Mouse (Mus musculus): ENCODE results near the gene Epsti1.
A peak's percentile ranks its signal among the peaks of the same experiment; 100 is the strongest.
"Not testable (repeated sequence)": the region's sequence is repeated elsewhere in the genome, so short reads cannot be mapped to it uniquely, and the experiment has no call there.

The Epsti1 gene

GRCm38 (mm10) chr14:77904171-77904762, at the start of gene Epsti1:
Gene Epsti1, plus strand, starts transcription at chr14:77904239.
- no peak for DNase-seq (ENCODE audit: low spot score)

DNA sequence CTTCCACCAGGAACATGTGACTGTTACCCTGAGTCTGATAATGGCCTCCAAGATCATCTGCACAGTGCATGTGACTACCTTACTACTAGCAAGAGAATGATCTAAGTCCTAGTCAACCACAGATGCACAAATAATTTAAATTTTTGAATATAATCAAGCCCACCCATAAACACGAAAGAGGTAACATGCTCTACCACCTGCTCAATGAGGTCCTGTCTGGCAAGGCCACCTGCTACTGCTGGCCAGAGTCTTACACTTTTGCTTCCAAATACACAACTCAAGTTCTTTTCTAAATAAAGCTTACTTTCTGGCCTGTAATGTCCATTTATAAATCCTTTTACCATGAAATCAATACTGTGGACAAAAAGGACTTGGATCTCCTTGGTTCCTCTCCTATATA, 44.1 kb upstream of the Epsti1 start:
- DNase-seq (ENCODE audit: low spot score) = no peak

- DNase-seq (ENCODE audit: low spot score) = no peak
Measured at GRCm38 (mm10) chr14:77860841-77861560, 43.0 kb upstream of the Epsti1 start.

GRCm38 (mm10) chr14:77864051-77864450, 40.0 kb upstream of the Epsti1 start:
- DNase-seq (ENCODE audit: low spot score) = no peak

- DNase-seq (ENCODE audit: low spot score) = no peak
Measured at GRCm38 (mm10) chr14:77864510-77864909, 39.5 kb upstream of the Epsti1 start.

GRCm38 (mm10) chr14:77867601-77868000, 36.4 kb upstream of the Epsti1 start:
- no peak for DNase-seq (ENCODE audit: low spot score)

DNA sequence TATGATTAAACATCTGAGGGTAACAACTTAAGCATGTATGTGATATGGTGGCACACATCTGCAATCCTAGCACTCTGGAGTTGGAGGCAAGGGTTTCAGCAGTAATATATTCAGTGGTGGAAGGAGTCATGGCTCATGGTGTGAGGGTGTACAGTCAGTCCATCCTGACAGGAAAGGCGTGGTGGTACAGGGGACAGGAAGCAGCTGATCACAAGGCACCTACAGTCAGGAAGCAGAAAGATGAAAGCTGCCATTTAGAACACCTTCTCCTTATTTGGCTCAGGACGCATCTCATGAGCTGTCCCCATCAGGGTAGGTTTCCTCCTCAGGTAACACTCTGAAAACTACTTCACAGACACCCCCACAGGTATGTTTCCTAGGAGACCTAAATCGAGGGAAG, 33.1 kb upstream of the Epsti1 start:
- DNase-seq (ENCODE audit: low spot score) = no peak

- DNase-seq (ENCODE audit: low spot score) = no peak
Measured at GRCm38 (mm10) chr14:77871380-77871975, 32.6 kb upstream of the Epsti1 start.

DNA sequence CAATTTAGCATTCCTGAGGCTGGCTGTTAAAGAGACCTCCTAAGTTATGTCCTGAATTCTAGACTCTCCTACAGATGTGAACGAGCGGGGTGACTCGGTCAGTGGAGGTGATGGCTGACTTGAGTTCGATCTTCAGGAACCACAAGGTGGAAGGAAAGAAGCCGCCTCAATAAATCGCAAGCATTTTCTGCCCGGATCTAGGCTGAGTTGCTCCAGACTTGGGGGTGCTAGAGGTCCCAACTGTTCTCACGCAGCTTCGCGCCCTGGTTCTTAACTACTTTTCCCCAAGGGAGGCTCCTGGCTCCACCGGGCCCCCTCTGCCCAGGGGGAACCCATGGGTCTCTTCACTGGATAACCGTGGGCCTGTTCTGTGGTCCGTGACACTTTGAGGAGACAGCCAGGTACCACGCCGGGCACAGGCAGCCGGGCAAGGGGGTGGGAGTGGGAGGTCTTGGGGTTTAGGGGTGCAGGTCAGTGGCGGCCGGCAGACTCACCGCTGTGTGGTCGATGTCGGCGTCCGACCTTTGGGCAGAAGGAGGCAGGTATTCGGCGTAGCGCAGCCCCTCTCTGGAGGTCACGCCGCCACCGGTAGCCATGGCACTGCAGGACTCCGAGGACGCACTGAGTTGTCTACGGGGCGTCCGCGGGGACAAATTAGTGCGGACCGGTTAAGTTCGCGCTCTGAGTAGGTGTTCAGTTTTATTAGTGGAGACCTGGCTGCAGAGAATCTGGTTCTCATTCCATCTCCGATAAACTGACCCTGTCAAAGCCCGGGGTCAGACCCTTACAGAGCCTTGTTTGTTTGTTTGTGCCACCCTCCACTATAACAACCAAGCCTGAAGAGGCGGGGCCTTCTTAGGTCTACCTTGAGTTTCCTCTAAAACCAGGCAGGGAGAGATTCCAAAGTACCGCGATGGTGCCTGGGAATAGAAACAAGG, 29.5 kb upstream of the Epsti1 start, which contains the start of gene Dnajc15:
TSS of gene Dnajc15 (minus strand) at position 822 of the 938 bp plus-strand sequence.
- DNase-seq (ENCODE audit: low spot score) = peak; percentile 69

GRCm38 (mm10) chr14:77876199-77876598, 27.8 kb upstream of the Epsti1 start:
- DNase-seq (ENCODE audit: low spot score) = no peak

DNA sequence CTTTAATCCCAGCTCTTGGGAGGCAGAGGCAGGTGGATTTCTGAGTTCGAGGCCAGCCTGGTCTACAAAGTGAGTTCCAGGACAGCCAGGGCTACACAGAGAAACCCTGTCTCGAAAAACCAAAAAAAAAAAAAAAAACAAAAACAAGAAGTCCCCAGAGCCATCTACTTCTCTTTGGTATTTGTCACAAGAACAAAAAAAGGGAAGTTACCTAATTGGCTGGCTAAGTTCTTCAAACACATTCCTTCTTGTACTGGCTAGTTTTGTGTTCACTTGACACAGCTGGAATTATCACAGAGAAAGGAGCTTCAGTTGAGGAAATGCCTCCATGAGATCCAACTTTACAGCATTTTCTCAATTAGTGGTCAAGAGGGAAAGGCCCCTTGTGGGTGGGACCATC, 26.2 kb upstream of the Epsti1 start:
- not testable (repeated sequence) for DNase-seq (ENCODE audit: low spot score)

- no peak for DNase-seq (ENCODE audit: low spot score)
Measured at GRCm38 (mm10) chr14:77881998-77882397, 22.0 kb upstream of the Epsti1 start.

GRCm38 (mm10) chr14:77882669-77883068, 21.4 kb upstream of the Epsti1 start:
- DNase-seq (ENCODE audit: low spot score) = no peak

DNA sequence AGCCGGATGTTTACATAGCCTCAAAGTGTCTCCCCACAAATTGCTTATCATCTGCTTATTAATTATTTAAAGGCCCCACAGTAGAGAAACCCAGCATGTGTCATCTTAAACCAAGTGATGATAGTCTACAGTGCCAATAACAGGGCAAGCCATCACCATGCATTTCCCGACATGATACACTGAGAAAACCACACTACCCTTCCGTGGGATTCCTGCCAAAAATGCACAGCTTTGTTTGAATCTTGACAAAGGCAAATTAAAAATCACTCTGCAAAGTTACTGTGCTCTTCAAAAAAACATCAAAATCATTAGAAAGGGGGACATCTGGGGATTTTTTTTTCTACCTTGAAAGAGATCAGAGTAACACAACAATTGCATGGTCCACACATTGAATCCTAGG, 17.7 kb upstream of the Epsti1 start:
- DNase-seq (ENCODE audit: low spot score) = no peak

GRCm38 (mm10) chr14:77886941-77887340, 17.1 kb upstream of the Epsti1 start:
- no peak for DNase-seq (ENCODE audit: low spot score)

DNA sequence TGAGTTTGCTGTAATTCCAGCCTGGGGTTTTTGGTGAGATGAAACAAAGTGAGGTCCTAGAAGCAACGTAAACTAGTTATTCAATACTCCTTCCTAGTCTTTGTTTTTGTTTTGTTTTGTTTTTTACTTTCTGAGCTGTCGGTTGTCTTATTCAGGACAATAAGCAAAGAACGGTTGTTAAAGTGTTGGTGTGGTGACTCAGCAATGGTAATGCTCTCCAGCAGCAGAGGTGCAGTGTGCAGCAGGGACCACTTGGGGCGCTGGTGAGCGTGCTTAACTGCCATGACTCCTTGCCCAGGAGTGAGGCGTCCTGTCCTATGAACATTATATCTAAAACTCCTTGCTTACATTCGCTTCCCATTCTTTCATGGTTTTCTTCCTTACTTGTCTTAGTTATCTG, 14.1 kb upstream of the Epsti1 start:
- no peak for DNase-seq (ENCODE audit: low spot score)

- DNase-seq (ENCODE audit: low spot score) = no peak
Measured at GRCm38 (mm10) chr14:77895951-77896350, 8.1 kb upstream of the Epsti1 start.

GRCm38 (mm10) chr14:77902541-77902940, 1.5 kb upstream of the Epsti1 start:
- DNase-seq (ENCODE audit: low spot score) = no peak

DNA sequence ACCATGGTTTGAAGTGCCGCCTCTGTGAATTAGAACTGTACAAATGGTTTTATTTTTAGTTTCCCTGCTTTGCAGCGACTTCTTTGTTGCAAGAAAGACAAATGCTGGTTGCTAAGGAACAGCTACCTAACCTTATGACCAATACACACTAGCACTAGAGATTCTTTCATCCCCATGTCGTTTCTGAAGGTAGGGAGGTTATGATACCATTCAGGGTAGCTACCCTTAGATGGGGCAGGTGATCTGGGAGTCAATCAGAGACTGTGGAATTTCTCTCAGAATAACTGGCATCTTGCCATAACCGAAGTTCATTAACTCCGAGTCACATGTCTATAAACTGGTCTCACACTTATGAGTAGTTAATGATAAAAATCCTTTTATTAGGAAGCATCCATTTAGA, 1.4 kb downstream of the Epsti1 start:
- no peak for DNase-seq (ENCODE audit: low spot score)

GRCm38 (mm10) chr14:77906586-77906985, 2.5 kb downstream of the Epsti1 start:
- DNase-seq (ENCODE audit: low spot score) = no peak

- no peak for DNase-seq (ENCODE audit: low spot score)
Measured at GRCm38 (mm10) chr14:77915776-77916175, 11.7 kb downstream of the Epsti1 start.

DNA sequence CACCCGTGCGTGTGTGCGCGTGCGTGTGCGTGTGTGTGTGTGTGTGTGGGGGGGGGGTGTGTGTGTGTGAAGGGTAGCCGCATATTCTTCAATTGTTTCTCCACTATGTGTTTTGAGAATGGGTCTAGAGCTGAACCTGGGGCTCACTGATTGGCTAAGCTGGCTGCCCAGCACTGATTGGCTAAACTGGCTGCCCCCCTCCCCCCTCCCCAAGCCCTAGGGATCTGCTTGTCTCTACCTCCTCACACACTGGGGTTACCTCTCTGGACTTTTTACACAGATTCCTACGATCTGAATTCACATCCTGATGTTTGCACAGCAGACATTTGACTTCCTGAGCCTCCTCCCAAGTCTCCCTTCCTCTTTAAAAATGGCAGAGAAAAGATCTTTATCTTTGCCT, 17.6 kb downstream of the Epsti1 start:
- DNase-seq (ENCODE audit: low spot score) = no peak

All from layer of hippocampus, adult 9-10 months (tissue).